Comparison of ENCODE assay signal across 8 mouse cellular contexts in genomic region chr3:103057752-103058151, GRCm38 (mm10). TPM values are rescaled to one million over a fixed set of nuclear protein-coding genes. Genes with fewer than 3 reads are reported as not detected.
DNase-seq lines count a peak whose midpoint lies in the region; ATAC-seq and TF ChIP-seq lines count a peak whose summit lies in the region.

No protein-coding gene starts in this region.

- peak; percentile 73 for ATAC-seq in intestine, embryonic 15.5 days
- ATAC-seq in midbrain, postnatal 0 days (ENCODE audit: low FRiP score) = peak; percentile 57

- H3K4me2 ChIP-seq in intestine, embryonic 15.5 days (replicated peaks) = peak overlapping the region; percentile 59
- peak overlapping the region; percentile 66 for H3K4me2 ChIP-seq in midbrain, postnatal 0 days (ENCODE audit: low read depth, low read length, poor library complexity, severe bottlenecking)

- H3K9me3 ChIP-seq in intestine, embryonic 15.5 days = no peaks in the 10 kb centered on the region
- H3K9me3 ChIP-seq in midbrain, postnatal 0 days (ENCODE audit: low read length) = no peaks in the 10 kb centered on the region

- H3K27ac ChIP-seq in intestine, embryonic 15.5 days = 0 out of 2 replicates have a peak overlapping the region, but pooled peaks have one; percentile 51
- H3K27ac ChIP-seq in midbrain, postnatal 0 days (ENCODE audit: low read depth, low read length) = peak overlapping the region; percentile 79; the same call in 1 of the 2 replicates

- 5% methylated on average over 10 of the region's 10 CpGs for WGBS in intestine, embryonic 15.5 days
- 2% methylated on average over 10 of the region's 10 CpGs for WGBS in midbrain, postnatal 0 days

- H3K4me3 ChIP-seq in intestine, embryonic 15.5 days (replicated peaks) = peak overlapping the region; percentile 81
- peak overlapping the region; percentile 69 for H3K4me3 ChIP-seq in midbrain, postnatal 0 days (ENCODE audit: low read depth, low read length)

- H3K4me1 ChIP-seq in intestine, embryonic 15.5 days (replicated peaks) = no peaks in the 10 kb centered on the region
- H3K4me1 ChIP-seq in midbrain, postnatal 0 days (ENCODE audit: insufficient read depth, low read length) = no peaks in the 10 kb centered on the region

- peak; percentile 22 for DNase-seq in cerebellum, adult 11-12 months
- no peak for DNase-seq in cerebellum, postnatal 36 days
- peak; percentile 34 to 49 for DNase-seq in right cerebral cortex, postnatal 10 days (ENCODE audit: low spot score in 2 of 2)
- no peak for DNase-seq in right cerebral cortex, postnatal 14 days
- peak; percentile 31 for DNase-seq in midbrain, postnatal 0 days (ENCODE audit: low spot score)
- DNase-seq in layer of hippocampus, adult 18-20 months (ENCODE audit: low spot score in 2 of 2) = no peak
- no peak for DNase-seq in gastrocnemius, postnatal 10 days

- peaks cover 24% of the 10 kb centered on the region for H3K36me3 ChIP-seq in intestine, embryonic 15.5 days
- peaks cover 45% of the 10 kb centered on the region for H3K36me3 ChIP-seq in midbrain, postnatal 0 days (ENCODE audit: insufficient read depth, low read length)

- no peaks in the 10 kb centered on the region for H3K27me3 ChIP-seq in intestine, embryonic 15.5 days (replicated peaks)
- no peaks in the 10 kb centered on the region for H3K27me3 ChIP-seq in midbrain, postnatal 0 days (ENCODE audit: insufficient read depth, low read length)

- H3K9ac ChIP-seq in intestine, embryonic 15.5 days = no peak overlapping the region
- H3K9ac ChIP-seq in midbrain, postnatal 0 days (replicated peaks; ENCODE audit: low read length, poor library complexity, severe bottlenecking) = peak overlapping the region; percentile 24; the same call in 1 of the 2 replicates

- no peak for TF ChIP-seq CTCF in midbrain, postnatal 0 days (IDR thresholded peaks at IDR 0.05)

RNA-seq across cellular contexts. Expression of gene Nras, which starts 0.3 kb away (rescaled TPM):
- 83.8 and 85.4 TPM in 2 replicates for polyA plus RNA-seq in intestine, embryonic 15.5 days (2015; fragmentation: Nextera tagmentation; extraction: Ambion mirVana)
- total RNA-seq in midbrain, postnatal 0 days (2014; rRNA removed) = 51.3 and 60.3 TPM in 2 replicates
- 60.3 and 67.9 TPM in 2 replicates for polyA plus RNA-seq in midbrain, postnatal 0 days (2015; fragmentation: Nextera tagmentation; extraction: Ambion mirVana)
- 10 to 100 TPM; 50.5 to 65.4 TPM for total RNA-seq in layer of hippocampus, adult 18-20 months (2021)
- total RNA-seq in gastrocnemius, postnatal 10 days (2021) = 10 to 100 TPM; 94.1 to 96.3 TPM

RNA-seq across cellular contexts. Expression of gene Ampd1, which starts 16.1 kb away (rescaled TPM):
- 0.15 and 0.34 TPM in 2 replicates for polyA plus RNA-seq in intestine, embryonic 15.5 days (2015; fragmentation: Nextera tagmentation; extraction: Ambion mirVana)
- not detected in 2 replicates for total RNA-seq in midbrain, postnatal 0 days (2014; rRNA removed)
- not detected in 2 replicates for polyA plus RNA-seq in midbrain, postnatal 0 days (2015; fragmentation: Nextera tagmentation; extraction: Ambion mirVana)
- total RNA-seq in layer of hippocampus, adult 18-20 months (2021) = not detected
- 100 to 1,000 TPM; 548 to 639 TPM for total RNA-seq in gastrocnemius, postnatal 10 days (2021)

RNA-seq across cellular contexts. Expression of gene Csde1, which starts 37.5 kb away (rescaled TPM):
- 268 and 301 TPM in 2 replicates for polyA plus RNA-seq in intestine, embryonic 15.5 days (2015; fragmentation: Nextera tagmentation; extraction: Ambion mirVana)
- 222 and 287 TPM in 2 replicates for total RNA-seq in midbrain, postnatal 0 days (2014; rRNA removed)
- polyA plus RNA-seq in midbrain, postnatal 0 days (2015; fragmentation: Nextera tagmentation; extraction: Ambion mirVana) = 256 and 287 TPM in 2 replicates
- total RNA-seq in layer of hippocampus, adult 18-20 months (2021) = 100 to 1,000 TPM; 228 to 240 TPM
- 100 to 1,000 TPM; 466 to 483 TPM for total RNA-seq in gastrocnemius, postnatal 10 days (2021)

RNA-seq across cellular contexts. Expression of gene Dennd2c, which starts 44.7 kb away (rescaled TPM):
- polyA plus RNA-seq in intestine, embryonic 15.5 days (2015; fragmentation: Nextera tagmentation; extraction: Ambion mirVana) = 3.0 and 3.1 TPM in 2 replicates
- 0.85 and 1.7 TPM in 2 replicates for total RNA-seq in midbrain, postnatal 0 days (2014; rRNA removed)
- 0.63 and 0.88 TPM in 2 replicates for polyA plus RNA-seq in midbrain, postnatal 0 days (2015; fragmentation: Nextera tagmentation; extraction: Ambion mirVana)
- under 1 TPM; 0.17 to 0.20 TPM for total RNA-seq in layer of hippocampus, adult 18-20 months (2021)
- 1 to 10 TPM; 5.9 to 8.6 TPM for total RNA-seq in gastrocnemius, postnatal 10 days (2021)

Comparison
In these comparisons a context has a peak if more than half of its experiments do, and no peak if none do; other contexts are left out.
1. DNase-seq: peak in cerebellum, adult 11-12 months (single experiment), right cerebral cortex, postnatal 10 days (2 of 2) and midbrain, postnatal 0 days (single experiment); none in cerebellum, postnatal 36 days (0 of 2), right cerebral cortex, postnatal 14 days (single experiment), layer of hippocampus, adult 18-20 months (0 of 2) and gastrocnemius, postnatal 10 days (single experiment).
2. RNA of gene Ampd1, which starts 16.1 kb away (total RNA-seq): 548 to 639 TPM in gastrocnemius, postnatal 10 days; not detected in layer of hippocampus, adult 18-20 months and not detected in midbrain, postnatal 0 days; every median in the first group is over 100 times any median in the second.